ENCODE assay signal across 18 mouse cellular contexts in the genomic region with DNA sequence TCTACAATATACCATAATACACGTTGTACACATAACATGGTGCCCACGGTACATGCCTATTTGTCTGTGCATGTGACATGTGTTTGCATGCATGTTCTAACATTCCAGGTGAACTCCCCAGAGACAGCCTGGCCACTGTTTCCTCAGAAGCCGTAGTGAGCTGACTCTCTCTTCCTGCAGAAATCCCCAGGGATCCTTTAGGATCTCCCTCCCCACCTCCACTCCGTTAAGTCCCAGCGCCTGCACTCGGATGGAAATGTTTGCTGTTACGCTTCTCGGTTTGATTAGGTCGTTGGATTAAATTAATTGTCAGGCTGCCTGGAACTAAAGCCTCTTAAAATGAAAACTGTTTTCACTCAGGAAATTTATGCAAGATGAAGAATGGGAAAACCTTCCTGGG. TPM values are rescaled to one million over a fixed set of nuclear protein-coding genes. Genes with fewer than 3 reads are reported as not detected.
DNase-seq lines count a peak whose midpoint lies in the region; ATAC-seq and TF ChIP-seq lines count a peak whose summit lies in the region.
"Had no signal": no experiment of that assay in that cellular context is flagged by ENCODE, and none has a peak within 500 bp of the region (broad histone marks: within the 10 kb centered on the region; RNA-seq: fewer than 3 reads in every experiment).

No protein-coding gene starts in this region.

- DNase-seq in forebrain, postnatal 0 days, result no peak
- DNase-seq in heart, adult 18-20 months, result no peak
- no peak for DNase-seq in adrenal gland, postnatal 10 days
- DNase-seq in lung, postnatal 14 days, result no peak
- DNase-seq: cerebellum, adult 11 months; cerebellum, postnatal 25 days; heart, adult 11 months; kidney, postnatal 14 days; left cerebral cortex, postnatal 4 days; right cerebral cortex, adult 18-20 months had no signal

- H3K4me2 ChIP-seq in forebrain, embryonic 13.5 days, result no peak overlapping the region
- H3K4me2 ChIP-seq in forebrain, postnatal 0 days (ENCODE audit: low read depth), result no peak overlapping the region
- H3K4me2 ChIP-seq in midbrain, embryonic 13.5 days (replicated peaks), result no peak overlapping the region
- H3K4me2 ChIP-seq: stomach, embryonic 15.5 days had no signal

- no peak overlapping the region for H3K9ac ChIP-seq in forebrain, embryonic 13.5 days
- no peak overlapping the region for H3K9ac ChIP-seq in forebrain, postnatal 0 days
- no peak overlapping the region; the same call in 1 of the 2 replicates for H3K9ac ChIP-seq in midbrain, embryonic 13.5 days (replicated peaks)
- H3K9ac ChIP-seq: liver, embryonic 14.5 days; stomach, embryonic 15.5 days had no signal

- ATAC-seq in forebrain, embryonic 13.5 days, result no peak
- ATAC-seq in forebrain, postnatal 0 days, result no peak
- ATAC-seq in megakaryocyte, adult 5-6 weeks (ENCODE audit: poor library complexity, severe bottlenecking), result no peak
- no peak for ATAC-seq in midbrain, embryonic 13.5 days
- ATAC-seq: activated CD4-positive, CD25-positive, alpha-beta regulatory T cell, adult 4 months; lung, postnatal 0 days had no signal

- 37% methylated on average over 9 of the region's 9 CpGs for WGBS in forebrain, embryonic 13.5 days
- 39% methylated on average over 9 of the region's 9 CpGs for WGBS in forebrain, postnatal 0 days
- WGBS in midbrain, embryonic 13.5 days, result 30% methylated on average over 9 of the region's 9 CpGs

- no peaks in the 10 kb centered on the region for H3K27me3 ChIP-seq in forebrain, embryonic 13.5 days
- no peaks in the 10 kb centered on the region for H3K27me3 ChIP-seq in forebrain, postnatal 0 days (ENCODE audit: insufficient read depth, low read length)
- H3K27me3 ChIP-seq in megakaryocyte, embryonic 14.5 days (replicated peaks), result no peaks in the 10 kb centered on the region
- H3K27me3 ChIP-seq in midbrain, embryonic 13.5 days, result no peaks in the 10 kb centered on the region
- H3K27me3 ChIP-seq: stomach, embryonic 15.5 days had no signal

- H3K4me3 ChIP-seq in forebrain, embryonic 13.5 days, result no peak overlapping the region
- H3K4me3 ChIP-seq in forebrain, postnatal 0 days (ENCODE audit: low read depth, low read length), result no peak overlapping the region
- H3K4me3 ChIP-seq in megakaryocyte, embryonic 14.5 days (replicated peaks), result peak overlapping the region; percentile 16
- no peak overlapping the region for H3K4me3 ChIP-seq in midbrain, embryonic 13.5 days (replicated peaks)
- H3K4me3 ChIP-seq: stomach, embryonic 15.5 days had no signal

- H3K4me1 ChIP-seq in forebrain, embryonic 13.5 days, result peaks cover 56% of the 10 kb centered on the region
- no peaks in the 10 kb centered on the region; the same call in 1 of the 2 replicates for H3K4me1 ChIP-seq in forebrain, postnatal 0 days (ENCODE audit: insufficient read depth)
- H3K4me1 ChIP-seq in megakaryocyte, embryonic 14.5 days, result peaks cover 100% of the 10 kb centered on the region
- H3K4me1 ChIP-seq in midbrain, embryonic 13.5 days (replicated peaks), result peaks cover 70% of the 10 kb centered on the region

- no peaks in the 10 kb centered on the region for H3K9me3 ChIP-seq in forebrain, embryonic 13.5 days (replicated peaks)
- no peaks in the 10 kb centered on the region for H3K9me3 ChIP-seq in forebrain, postnatal 0 days (ENCODE audit: low read length)
- peaks cover 4% of the 10 kb centered on the region; the same call in 1 of the 2 replicates for H3K9me3 ChIP-seq in megakaryocyte, embryonic 14.5 days
- H3K9me3 ChIP-seq in midbrain, embryonic 13.5 days, result no peaks in the 10 kb centered on the region
- H3K9me3 ChIP-seq: stomach, embryonic 15.5 days had no signal

- no peaks in the 10 kb centered on the region for H3K36me3 ChIP-seq in forebrain, embryonic 13.5 days (ENCODE audit: poor library complexity, severe bottlenecking)
- no peaks in the 10 kb centered on the region for H3K36me3 ChIP-seq in forebrain, postnatal 0 days (ENCODE audit: insufficient read depth)
- peaks cover 88% of the 10 kb centered on the region for H3K36me3 ChIP-seq in megakaryocyte, embryonic 14.5 days (replicated peaks; ENCODE audit: low read length)
- H3K36me3 ChIP-seq in midbrain, embryonic 13.5 days, result no peaks in the 10 kb centered on the region
- H3K36me3 ChIP-seq: stomach, embryonic 15.5 days had no signal

- peak overlapping the region; percentile 68 for H3K27ac ChIP-seq in forebrain, embryonic 13.5 days
- no peak overlapping the region for H3K27ac ChIP-seq in forebrain, postnatal 0 days (ENCODE audit: low read depth, low read length)
- H3K27ac ChIP-seq in midbrain, embryonic 13.5 days, result peak overlapping the region; percentile 83
- H3K27ac ChIP-seq: liver, embryonic 14.5 days; stomach, embryonic 15.5 days had no signal

- TF ChIP-seq CTCF in forebrain, postnatal 0 days (IDR thresholded peaks at IDR 0.05; ENCODE audit: low read depth), result no peak

RNA-seq across cellular contexts. Expression of a gene that starts 31.9 kb away (rescaled TPM):
- polyA plus RNA-seq in forebrain, embryonic 13.5 days (2015; fragmentation: Nextera tagmentation; extraction: Ambion mirVana), result 31.1 and 38.6 TPM in 2 replicates
- 55.4 and 55.5 TPM in 2 replicates for total RNA-seq in forebrain, postnatal 0 days (2014; rRNA removed)
- polyA plus RNA-seq in forebrain, postnatal 0 days (2015; fragmentation: Nextera tagmentation; extraction: Ambion mirVana), result 58.2 and 63.1 TPM in 2 replicates
- 55.0 and 143 TPM in 2 replicates for polyA plus RNA-seq in megakaryocyte, embryonic 14.5 days (2012; ENCODE audit: insufficient read depth, low replicate concordance)
- 31.3 and 61.1 TPM in 2 replicates for total RNA-seq in megakaryocyte, adult 5-6 weeks (2015)
- 15.5 and 20.4 TPM in 2 replicates for total RNA-seq in megakaryocyte, adult 5-6 weeks (2017)
- polyA plus RNA-seq in midbrain, embryonic 13.5 days (2015; fragmentation: Nextera tagmentation; extraction: Ambion mirVana), result 47.2 and 53.5 TPM in 2 replicates
- total RNA-seq in heart, adult 18-20 months (2021), result 10 to 100 TPM; 38.2 to 38.7 TPM
- total RNA-seq in adrenal gland, postnatal 10 days (2021), result 10 to 100 TPM; 60.1 to 67.6 TPM
